Mouse (Mus musculus) cerebellum, adult 2 months (tissue): ENCODE measurements around the gene Nxpe4.

Experiments
- CTCF ChIP-seq: fragments of 200-500 bp; IDR thresholded peaks from 2 replicates; pipeline ENCODE4 v1.5.1; 2011; ENCODE audit warnings: low read depth, mild to moderate bottlenecking, control low read depth, low read length, moderate library complexity, borderline replicate concordance; ENCODE audit not compliant: insufficient read depth
- POLR2A ChIP-seq: fragments of 200-500 bp; IDR thresholded peaks from 2 replicates; pipeline ENCODE4 v1.6.1; 2011; ENCODE audit warnings: low read length, control low read depth, borderline replicate concordance; ENCODE audit not compliant: insufficient read depth

GRCm38 (mm10) chr9:48240431-48240830 is 78.6 kb downstream of the Nxpe4 start:
- TF ChIP-seq CTCF = no peak
- TF ChIP-seq POLR2A = no peak
